Mouse (Mus musculus) myocyte (in vitro differentiated cells): Measurements from ENCODE around the gene Fkbp4. TPM values are rescaled to one million over a fixed set of nuclear protein-coding genes. Genes with fewer than 3 reads are reported as not detected.
"Not testable (repeated sequence)": the region's sequence is repeated elsewhere in the genome, so short reads cannot be mapped to it uniquely, and the experiment has no call there.

Experiments used
- H3K27me3 ChIP-seq: one replicate; pipeline ENCODE4 v1.6.1; 2011; ENCODE audit not compliant: control insufficient read depth, insufficient read depth, insufficient read length
- H3K36me3 ChIP-seq: one replicate; pipeline ENCODE4 v1.6.1; 2011; ENCODE audit not compliant: control insufficient read depth, insufficient read depth
- H3K4me2 ChIP-seq: one replicate; pipeline ENCODE4 v1.6.1; 2011; ENCODE audit warnings: low read depth, control low read depth
- H3K4me3 ChIP-seq: one replicate; pipeline ENCODE4 v1.5.1; 2011; ENCODE audit warnings: mild to moderate bottlenecking, control low read depth, moderate library complexity
- H3K79me2 ChIP-seq: one replicate; pipeline ENCODE4 v1.6.1; 2011; ENCODE audit not compliant: control insufficient read depth, insufficient read depth
- H3ac ChIP-seq: one replicate; pipeline ENCODE4 v1.6.1; 2011; ENCODE audit not compliant: control insufficient read depth, insufficient read length
- CEBPB ChIP-seq: IDR thresholded peaks from 2 replicates; pipeline ENCODE4 v1.6.1; 2011; ENCODE audit warnings: mild to moderate bottlenecking, moderate library complexity; ENCODE audit not compliant: poor library complexity, insufficient read depth, severe bottlenecking
- E2F4 ChIP-seq: IDR thresholded peaks from one replicate; pipeline ENCODE4 v1.6.1; 2011; ENCODE audit warnings: mild to moderate bottlenecking, control low read depth, moderate library complexity; ENCODE audit not compliant: insufficient read depth
- MAX ChIP-seq: IDR thresholded peaks from one replicate; pipeline ENCODE4 v1.6.1; 2011; ENCODE audit warnings: low read depth, mild to moderate bottlenecking, control low read depth
- MYOD1 ChIP-seq, 3 experiments: IDR thresholded peaks; one replicate each; pipeline ENCODE4 v1.6.1; 2011; ENCODE audit warnings: control low read depth in 2 of 3, low read depth in 2 of 3, mild to moderate bottlenecking in 2 of 3, moderate library complexity in 1 of 3; ENCODE audit not compliant: insufficient read length in 2 of 3, control insufficient read depth in 1 of 3
- MYOG ChIP-seq, 3 experiments: IDR thresholded peaks; one replicate each; pipeline ENCODE4 v1.6.1; 2011; ENCODE audit warnings: control low read depth in 2 of 3, low read depth in 2 of 3, mild to moderate bottlenecking in 2 of 3; ENCODE audit not compliant: insufficient read length in 2 of 3, control insufficient read depth in 1 of 3, insufficient read depth in 1 of 3
- POLR2A ChIP-seq: IDR thresholded peaks from one replicate; pipeline ENCODE4 v1.6.1; 2011; ENCODE audit warnings: low read depth, mild to moderate bottlenecking, control low read depth, moderate library complexity; ENCODE audit not compliant: insufficient read length
- POLR2AphosphoS2 ChIP-seq: IDR thresholded peaks from one replicate; pipeline ENCODE4 v1.6.1; 2011; ENCODE audit warnings: low read depth, control low read depth; ENCODE audit not compliant: insufficient read length
- REST ChIP-seq: IDR thresholded peaks from one replicate; pipeline ENCODE4 v1.6.1; 2011; ENCODE audit warnings: mild to moderate bottlenecking, control low read depth, moderate library complexity; ENCODE audit not compliant: insufficient read depth, insufficient read length
- SRF ChIP-seq: IDR thresholded peaks from one replicate; pipeline ENCODE4 v1.6.1; 2011; ENCODE audit warnings: low read depth; ENCODE audit not compliant: control insufficient read depth, insufficient read length
- TCF12 ChIP-seq: IDR thresholded peaks from one replicate; pipeline ENCODE4 v1.6.1; 2011; ENCODE audit warnings: mild to moderate bottlenecking, control low read depth; ENCODE audit not compliant: poor library complexity, insufficient read depth, severe bottlenecking
- TCF3 ChIP-seq: IDR thresholded peaks from one replicate; pipeline ENCODE4 v1.6.1; 2011; ENCODE audit warnings: low read depth, control low read depth; ENCODE audit not compliant: insufficient read length
- USF1 ChIP-seq: IDR thresholded peaks from one replicate; pipeline ENCODE4 v1.6.1; 2011; ENCODE audit warnings: low read depth, mild to moderate bottlenecking, control low read depth, moderate library complexity
- polyA plus RNA-seq: library from polyadenylated mRNA; unstranded; fragments of >200 nt; fragmentation: generic; extraction: Trizol; gene quantifications from one replicate; pipeline ENCODE4 v1.2.1, GENCODE M21; 2012; ENCODE audit warnings: missing spikeins

Fkbp4 gene
- polyA plus RNA-seq, 1 experiment = 224 TPM

GRCm38 (mm10) chr6:128389185-128389584 is 49.3 kb downstream of the Fkbp4 start:
- TF ChIP-seq TCF3 = no peak
- no peak for TF ChIP-seq MAX
- TF ChIP-seq USF1 = no peak
- no peak for TF ChIP-seq CEBPB
- no peak for TF ChIP-seq POLR2AphosphoS2
- TF ChIP-seq E2F4 = no peak
- TF ChIP-seq REST = no peak
- H3K4me2 ChIP-seq = no peak overlapping the region
- H3K4me3 ChIP-seq = no peak overlapping the region
- H3K27me3 ChIP-seq = no peaks in the 10 kb centered on the region
- H3K36me3 ChIP-seq = no peaks in the 10 kb centered on the region
- H3K79me2 ChIP-seq = no peaks in the 10 kb centered on the region
- H3ac ChIP-seq = no peak overlapping the region

- H3K79me2 ChIP-seq = no peaks in the 10 kb centered on the region
- no peak for TF ChIP-seq POLR2AphosphoS2
- TF ChIP-seq CEBPB = no peak
- TF ChIP-seq TCF12 = no peak
- TF ChIP-seq REST = no peak
- no peak for TF ChIP-seq SRF
- TF ChIP-seq MYOG (IDR thresholded peaks at IDR 0.05; ENCODE audit: control insufficient read depth in 1 of 3, insufficient read depth in 1 of 3, insufficient read length in 2 of 3, low read depth in 2 of 3) = no peak
- H3K36me3 ChIP-seq = no peaks in the 10 kb centered on the region
- no peaks in the 10 kb centered on the region for H3K27me3 ChIP-seq
- H3K4me2 ChIP-seq = no peak overlapping the region
- H3ac ChIP-seq = no peak overlapping the region
- H3K4me3 ChIP-seq = no peak overlapping the region
Observed at GRCm38 (mm10) chr6:128385026-128385425, 53.5 kb downstream of the Fkbp4 start.

- no peak overlapping the region for H3ac ChIP-seq
- no peaks in the 10 kb centered on the region for H3K36me3 ChIP-seq
- no peaks in the 10 kb centered on the region for H3K27me3 ChIP-seq
- TF ChIP-seq REST = no peak
- no peak for TF ChIP-seq MYOD1 (IDR thresholded peaks at IDR 0.05; ENCODE audit: control insufficient read depth in 1 of 3, insufficient read length in 2 of 3, low read depth in 2 of 3)
- TF ChIP-seq POLR2AphosphoS2 = no peak
- TF ChIP-seq TCF3 = no peak
- no peak for TF ChIP-seq MAX
- no peak for TF ChIP-seq CEBPB
- TF ChIP-seq TCF12 = no peak
- TF ChIP-seq POLR2A = no peak
- no peak for TF ChIP-seq E2F4
- no peak for TF ChIP-seq USF1
- no peak for TF ChIP-seq MYOG (IDR thresholded peaks at IDR 0.05; ENCODE audit: control insufficient read depth in 1 of 3, insufficient read depth in 1 of 3, insufficient read length in 2 of 3, low read depth in 2 of 3)
- TF ChIP-seq SRF = no peak
- H3K4me2 ChIP-seq = no peak overlapping the region
- no peak overlapping the region for H3K4me3 ChIP-seq
- H3K79me2 ChIP-seq = no peaks in the 10 kb centered on the region
Observed at GRCm38 (mm10) chr6:128383752-128384151, 54.7 kb downstream of the Fkbp4 start.

- no peak for TF ChIP-seq MAX
- no peak for TF ChIP-seq MYOD1 (IDR thresholded peaks at IDR 0.05; ENCODE audit: control insufficient read depth in 1 of 3, insufficient read length in 2 of 3, low read depth in 2 of 3)
- no peak for TF ChIP-seq E2F4
- no peak for TF ChIP-seq TCF12
- no peak for TF ChIP-seq CEBPB
- Histone ChIP-seq H3K4me3 (no peak overlapping the region), H3K79me2 (no peaks in the 10 kb centered on the region), H3K27me3 (no peaks in the 10 kb centered on the region), H3ac (no peak overlapping the region), H3K36me3 (no peaks in the 10 kb centered on the region), H3K4me2 (no peak overlapping the region)
Observed at GRCm38 (mm10) chr6:128381254-128381653, 57.2 kb downstream of the Fkbp4 start.

GRCm38 (mm10) chr6:128380594-128381167 is 57.8 kb downstream of the Fkbp4 start:
- H3ac ChIP-seq, H3K79me2 ChIP-seq, H3K27me3 ChIP-seq, H3K4me3 ChIP-seq, H3K4me2 ChIP-seq, H3K36me3 ChIP-seq: not testable (repeated sequence)

Other genes starting within 250 kb of the Fkbp4 start
- 70.9 TPM for gene Tead4, start 137.9 kb downstream of the Fkbp4 start, polyA plus RNA-seq
- gene Tulp3, start 82.8 kb downstream of the Fkbp4 start, polyA plus RNA-seq = 22.3 TPM
- gene Rhno1, start 75.8 kb downstream of the Fkbp4 start, polyA plus RNA-seq = 32.8 TPM
- 22.5 TPM for gene Foxm1, start 75.7 kb downstream of the Fkbp4 start, polyA plus RNA-seq
- 0.13 TPM for gene Tex52, start 63.2 kb downstream of the Fkbp4 start, polyA plus RNA-seq
- gene Gm44596, start 63.2 kb downstream of the Fkbp4 start, polyA plus RNA-seq = not detected
- gene Nrip2, start 39.4 kb downstream of the Fkbp4 start, polyA plus RNA-seq = 1.1 TPM
- 32.6 TPM for gene Itfg2, start 13.7 kb downstream of the Fkbp4 start, polyA plus RNA-seq
- not detected for gene Pzp, start 88.0 kb upstream of the Fkbp4 start, polyA plus RNA-seq
- gene A2ml1, start 142.9 kb upstream of the Fkbp4 start, polyA plus RNA-seq = not detected
- 0.29 TPM for gene Klrb1a, start 184.9 kb upstream of the Fkbp4 start, polyA plus RNA-seq
- not detected for gene Clec2h, start 223.7 kb upstream of the Fkbp4 start, polyA plus RNA-seq